Mouse (Mus musculus) spleen, postnatal 36 days (tissue): ENCODE data around the gene Klhl22.

Experiments used
- DNase-seq, 2 experiments: peaks; one replicate each; pipeline ENCODE4 v3.0.0; 2022; ENCODE audit warnings: low spot score in 2 of 2, mixed read lengths in 1 of 2

Gene Klhl22

GRCm38 (mm10) chr16:17757756-17758155, 1.7 kb upstream of the Klhl22 start:
- DNase-seq: no peak

DNA sequence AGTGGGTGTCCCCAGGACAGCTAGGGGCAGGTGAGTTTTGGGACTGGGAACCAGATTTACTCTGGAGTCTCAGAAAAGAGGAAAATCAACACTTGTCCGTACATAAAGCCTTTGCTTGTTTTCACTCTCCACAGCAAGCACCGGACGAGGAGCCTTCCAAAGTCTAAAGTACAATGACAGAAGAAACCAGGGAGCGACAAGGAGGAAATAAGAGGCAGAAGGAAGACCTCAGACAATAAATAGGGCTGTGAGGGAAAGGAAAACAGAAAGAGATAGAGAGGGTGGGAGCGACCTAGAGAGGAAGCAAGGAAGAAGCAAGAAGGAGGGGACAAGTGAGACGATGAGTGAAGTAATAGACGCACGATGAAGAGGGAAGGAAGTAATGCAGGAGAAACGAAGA, 516 bp upstream of the Klhl22 start:
- DNase-seq: no peak

DNA sequence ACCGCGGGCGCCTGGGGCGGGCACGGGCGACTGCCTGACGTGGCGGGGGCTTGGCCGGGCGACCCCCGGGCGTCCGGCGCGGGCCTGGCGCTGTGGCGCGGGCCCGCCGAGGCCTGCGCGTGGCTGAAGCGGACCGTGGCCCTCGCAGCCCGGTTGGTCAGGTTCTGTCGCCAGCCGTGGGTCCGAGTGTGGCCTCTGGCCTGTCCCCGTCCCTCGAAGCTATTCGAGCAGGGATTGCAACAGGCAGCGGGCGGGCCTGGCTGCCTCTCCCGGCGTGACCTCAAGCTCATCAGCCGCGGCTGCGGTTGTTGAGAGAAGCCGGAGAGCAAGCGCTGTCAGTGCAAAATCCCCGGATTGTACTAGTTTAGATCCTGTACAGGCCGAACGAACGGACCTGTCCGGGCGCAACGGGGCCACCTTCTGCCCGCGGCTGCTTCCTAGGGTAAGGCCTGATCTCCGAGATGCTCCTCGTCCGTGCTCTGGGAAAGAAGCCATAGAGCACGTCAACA, 449 bp downstream of the Klhl22 start:
- peak; percentile 4 to 14 for DNase-seq

DNA sequence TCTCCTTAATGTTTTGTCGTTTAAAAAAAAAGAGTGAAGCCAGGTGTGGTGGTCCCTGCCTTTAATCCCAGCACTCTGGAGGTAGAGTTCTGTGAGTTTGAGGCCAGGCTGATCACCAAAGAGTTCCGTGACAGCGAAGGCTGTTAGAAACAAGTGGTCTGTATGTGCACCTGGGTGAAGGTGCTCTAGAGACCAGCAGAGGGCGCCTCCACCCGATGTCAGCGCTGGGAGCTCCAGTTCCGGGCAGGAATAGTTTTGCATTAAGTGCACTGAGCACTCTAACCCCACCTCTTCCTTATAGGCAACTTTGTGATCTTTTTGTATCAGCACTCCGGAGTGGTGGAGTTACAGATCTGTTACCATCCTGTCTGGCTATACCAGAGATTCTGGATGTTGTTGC, 1.2 kb downstream of the Klhl22 start:
- peak; percentile 14 to 22 for DNase-seq

- no peak for DNase-seq
Observed at GRCm38 (mm10) chr16:17761074-17761473, 1.7 kb downstream of the Klhl22 start.

GRCm38 (mm10) chr16:17764108-17764511, 4.7 kb downstream of the Klhl22 start:
- no peak for DNase-seq

DNA sequence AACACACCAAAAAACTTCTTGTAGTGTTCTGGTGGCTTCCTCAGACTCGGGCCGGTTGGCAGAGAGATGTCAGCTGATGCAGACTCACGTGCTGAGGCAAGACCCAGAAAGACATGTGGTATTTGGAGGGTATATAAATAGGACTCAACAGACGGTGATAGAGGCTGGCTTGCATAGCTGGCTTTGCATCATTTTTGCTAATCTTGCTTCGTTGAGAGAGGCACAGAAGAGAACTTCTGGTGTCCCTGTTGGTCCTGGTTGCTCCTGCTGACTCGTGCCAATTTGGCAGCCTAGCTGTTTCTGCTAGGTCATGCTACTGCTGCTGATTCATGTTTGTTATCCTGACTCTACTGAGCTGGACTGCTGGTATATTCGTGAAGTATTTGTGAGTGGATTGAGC, 9.4 kb downstream of the Klhl22 start:
- no peak for DNase-seq

GRCm38 (mm10) chr16:17771117-17771865, 11.9 kb downstream of the Klhl22 start:
- no peak for DNase-seq

GRCm38 (mm10) chr16:17776828-17777227, 17.4 kb downstream of the Klhl22 start:
- DNase-seq: no peak

DNA sequence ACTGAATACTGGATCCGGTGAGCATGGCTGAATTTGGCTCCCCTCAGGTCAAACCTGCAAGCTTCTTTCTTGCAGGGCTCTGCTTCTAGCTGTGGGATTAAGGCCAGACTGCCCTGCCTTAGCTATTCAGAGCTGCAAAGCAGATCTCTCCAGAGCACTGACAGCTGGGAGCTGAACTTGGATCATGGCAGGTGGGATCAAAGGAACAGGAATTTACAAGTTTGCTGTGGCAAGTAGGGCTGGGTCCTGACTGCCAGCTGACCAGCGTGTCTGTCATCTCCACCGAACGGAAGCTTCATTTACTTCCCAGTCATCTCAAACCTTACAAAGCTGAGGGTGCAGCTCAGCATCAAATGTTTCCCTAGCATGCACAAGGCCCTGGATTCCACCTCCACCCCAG, 18.8 kb downstream of the Klhl22 start:
- no peak for DNase-seq

DNA sequence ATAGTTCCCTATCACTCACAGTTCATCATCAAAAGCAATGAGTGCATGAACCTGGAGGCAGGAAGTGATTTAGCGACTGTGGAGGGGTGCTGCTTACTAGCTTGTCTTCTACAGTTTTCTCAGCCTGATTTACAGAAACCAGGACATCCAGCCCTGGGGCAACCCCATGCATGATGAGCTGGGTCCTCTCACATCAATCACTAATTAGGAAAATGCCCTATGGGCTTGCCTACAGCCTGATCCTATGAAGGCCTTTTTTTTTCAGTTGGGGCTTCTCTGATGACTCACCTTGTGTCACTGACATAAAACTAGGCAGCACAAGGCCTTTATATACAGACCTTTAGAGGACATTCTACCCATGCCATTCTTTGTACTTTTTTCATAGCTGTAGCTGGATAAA, 20.3 kb downstream of the Klhl22 start:
- no peak for DNase-seq

GRCm38 (mm10) chr16:17785337-17785736, 25.9 kb downstream of the Klhl22 start:
- no peak for DNase-seq

GRCm38 (mm10) chr16:17792728-17793127, 33.3 kb downstream of the Klhl22 start:
- no peak for DNase-seq

DNA sequence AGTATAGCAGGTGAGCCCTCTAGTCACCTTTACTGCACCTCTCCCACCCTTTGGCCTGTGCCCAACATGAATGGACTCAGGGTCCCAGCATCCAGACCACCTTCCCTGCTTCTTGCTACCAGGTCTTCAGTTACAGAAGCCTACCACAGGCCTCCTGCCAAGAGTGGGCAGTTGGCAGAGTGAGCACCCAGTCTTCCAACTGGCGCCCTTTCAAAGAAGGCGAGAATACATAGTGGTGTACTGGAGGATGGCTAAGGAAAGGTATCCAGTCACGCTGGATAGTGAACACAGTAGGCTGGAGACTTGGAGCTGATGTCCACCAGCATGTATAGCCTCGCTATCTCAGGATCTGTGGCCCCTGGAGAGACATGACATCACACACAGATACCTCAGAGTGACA, 34.6 kb downstream of the Klhl22 start:
- no peak for DNase-seq

DNA sequence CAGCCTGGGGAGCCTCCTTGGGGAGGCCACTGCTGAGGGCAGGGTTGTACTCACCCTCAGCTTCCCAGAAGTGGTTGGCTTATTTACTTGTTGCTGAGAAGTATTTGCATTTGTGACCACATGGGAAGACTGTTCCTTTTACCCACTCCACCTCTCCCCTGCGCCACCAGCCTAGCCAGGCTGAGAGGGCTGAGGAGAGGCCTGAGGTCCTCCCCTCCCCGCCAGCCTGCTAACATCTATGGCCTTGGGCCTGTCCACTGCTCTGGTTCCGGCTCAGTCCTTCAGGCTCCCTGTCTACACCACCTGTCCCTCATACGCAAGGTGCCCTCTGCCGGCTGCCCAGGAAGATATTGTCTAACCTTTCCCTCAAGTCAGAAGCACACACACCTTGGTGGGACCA, 36.2 kb downstream of the Klhl22 start:
- no peak for DNase-seq

GRCm38 (mm10) chr16:17796519-17796918, 37.1 kb downstream of the Klhl22 start:
- no peak for DNase-seq

DNA sequence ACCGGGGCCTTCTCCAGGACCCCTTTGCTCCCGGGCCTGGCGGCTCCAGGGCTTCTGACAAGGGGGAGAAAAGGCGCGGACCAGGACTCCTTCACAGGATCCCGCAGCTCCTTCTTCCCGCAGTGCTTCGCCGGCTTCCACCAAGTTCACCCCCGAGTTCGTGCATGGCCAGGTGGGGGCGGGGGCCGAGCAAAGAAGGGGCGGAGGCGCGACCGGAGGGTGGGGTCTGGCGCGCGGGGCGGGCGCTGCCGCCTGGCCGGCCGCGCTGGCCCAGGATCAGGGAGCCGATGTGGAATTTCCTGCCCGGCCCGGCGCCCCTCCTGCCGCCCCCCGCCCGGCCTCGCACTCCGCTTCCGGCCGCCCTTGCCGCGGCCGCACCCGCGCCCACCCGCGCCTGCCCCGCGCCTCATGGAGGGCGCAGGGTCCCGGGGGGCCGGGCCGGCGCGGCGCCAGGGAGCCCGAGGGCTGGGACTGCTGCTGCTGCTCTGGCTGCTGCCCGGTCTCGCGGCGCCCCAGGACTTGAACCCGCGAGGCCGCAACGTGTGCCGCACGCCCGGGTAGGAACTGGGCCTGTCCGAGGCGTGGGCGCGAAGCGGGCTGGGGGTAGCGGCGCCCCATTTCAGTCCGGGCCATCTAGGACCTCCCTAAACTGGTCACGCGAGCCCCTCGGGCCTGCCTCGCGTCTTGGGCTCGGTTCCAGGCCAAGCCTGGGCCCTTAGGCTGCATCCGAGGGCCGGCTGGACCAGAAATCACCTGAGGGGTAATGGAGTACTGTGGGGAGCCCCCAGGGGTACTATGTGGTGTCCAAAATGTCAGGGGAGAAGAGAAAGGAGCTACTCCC, 37.8 kb downstream of the Klhl22 start, which contains the start of gene Scarf2:
Gene Scarf2 (plus strand): TSS at position 312 of the 841 bp plus-strand sequence.
- no peak for DNase-seq

DNA sequence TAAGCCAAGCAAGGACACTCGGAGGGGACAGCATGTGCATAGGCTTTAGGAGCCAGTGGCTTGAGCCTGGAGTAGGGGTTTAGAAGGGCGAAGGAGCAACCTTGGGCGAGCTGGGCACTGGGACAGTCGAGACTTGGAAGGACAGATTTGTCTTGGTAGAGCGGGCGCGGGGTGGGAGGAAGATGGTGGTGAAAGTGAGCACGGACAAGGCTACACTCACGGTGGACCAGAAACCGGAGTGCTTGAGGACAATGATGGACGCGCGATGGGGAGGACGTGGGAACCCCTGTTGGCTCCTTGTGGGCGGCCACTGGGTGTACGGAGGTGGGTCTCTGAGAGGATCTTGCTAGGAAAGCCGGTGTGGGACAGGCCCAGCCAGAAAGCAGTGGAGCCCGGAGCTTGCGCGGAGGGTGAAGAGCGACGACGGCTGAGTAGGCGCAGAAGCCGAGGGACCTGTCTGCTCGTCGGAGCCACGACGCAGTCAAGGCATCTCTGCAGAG, 38.4 kb downstream of the Klhl22 start:
- no peak for DNase-seq

GRCm38 (mm10) chr16:17798321-17799180, 39.1 kb downstream of the Klhl22 start:
- DNase-seq: peak in 1 of 2 experiments; percentile 11

DNA sequence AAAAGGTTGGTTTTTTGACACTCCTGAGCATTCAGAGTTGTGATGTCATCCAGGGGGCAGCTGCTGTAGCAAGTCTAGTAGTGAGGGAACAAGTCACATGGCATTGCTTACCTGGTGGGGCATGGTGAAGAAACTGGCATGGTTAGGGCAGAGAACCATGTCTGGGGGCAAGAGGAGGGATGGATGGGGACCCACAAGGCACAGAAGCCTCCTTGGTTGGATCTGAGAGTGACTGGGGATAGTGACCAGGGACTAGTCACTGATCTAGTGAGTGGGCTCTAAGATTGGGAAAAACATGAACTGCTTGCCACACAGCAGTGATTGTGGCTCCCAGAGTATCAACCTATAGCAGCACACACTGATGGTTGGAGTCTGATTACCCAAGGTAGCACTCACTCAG, 40.2 kb downstream of the Klhl22 start:
- DNase-seq: no peak

DNA sequence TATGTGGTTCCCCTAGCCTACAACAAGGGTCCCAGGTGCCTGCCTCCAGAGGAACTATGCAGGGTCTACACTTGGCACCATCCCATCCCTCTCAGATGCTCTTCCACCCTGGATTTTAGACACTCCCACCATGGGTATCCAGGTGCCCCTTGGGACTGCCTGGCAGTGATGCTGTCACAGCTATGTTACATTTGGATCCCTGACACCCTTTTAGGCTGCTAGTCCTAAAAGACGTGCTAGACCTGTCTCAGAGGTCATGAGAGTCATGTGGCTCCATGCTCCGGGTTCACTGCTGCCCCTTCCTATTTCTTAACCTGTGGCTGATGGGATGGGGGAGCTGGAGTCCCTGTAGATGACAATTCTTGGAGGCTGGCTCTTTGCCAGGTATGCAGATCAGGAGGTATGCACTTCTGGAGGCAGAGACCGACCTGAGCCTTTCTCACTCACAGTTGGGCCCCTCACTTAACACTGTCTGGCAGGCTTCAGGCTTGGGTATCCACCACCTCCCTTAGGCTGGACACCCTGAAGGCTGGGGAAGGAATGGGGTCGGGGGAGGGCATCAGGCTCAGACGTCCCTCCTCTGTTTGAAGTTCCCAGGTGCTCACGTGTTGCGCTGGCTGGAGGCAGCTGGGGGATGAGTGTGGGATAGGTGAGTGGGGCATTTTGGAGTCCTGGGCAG, 42.5 kb downstream of the Klhl22 start:
- no peak for DNase-seq
